8 mouse cellular contexts compared by ENCODE assay signal in the genomic region with DNA sequence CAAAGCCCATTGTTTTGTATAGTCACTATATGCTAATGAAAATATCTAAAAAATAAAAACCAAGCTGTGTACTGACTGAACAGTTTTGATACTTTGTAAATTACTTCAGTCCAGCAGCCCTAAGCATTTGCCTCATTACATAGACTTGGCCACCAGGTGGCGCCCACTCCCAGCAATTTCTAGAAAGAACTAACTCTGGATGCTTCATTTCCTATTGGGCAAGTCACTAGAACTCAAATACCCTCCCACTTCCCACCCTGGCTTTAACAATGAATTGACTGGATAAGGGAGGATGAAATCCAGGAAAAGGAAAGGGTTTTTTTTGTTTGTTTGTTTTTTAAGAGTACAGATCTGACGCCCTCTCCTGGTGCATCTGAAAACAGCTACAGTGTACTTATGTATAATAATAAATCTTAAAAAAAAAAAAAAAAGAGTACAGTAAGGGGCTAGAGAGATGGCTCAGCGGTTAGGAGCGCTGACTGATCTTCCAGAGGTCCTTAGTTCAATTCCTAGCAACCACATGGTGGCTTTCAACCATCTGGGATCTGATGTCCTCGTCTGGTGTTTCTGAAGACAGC. TPM values are rescaled to one million over a fixed set of nuclear protein-coding genes. Genes with fewer than 3 reads are reported as not detected.
DNase-seq lines count a peak whose midpoint lies in the region; ATAC-seq and TF ChIP-seq lines count a peak whose summit lies in the region.

No protein-coding gene starts in this region.

- no peak overlapping the region for H3K4me3 ChIP-seq in kidney, embryonic 14.5 days (ENCODE audit: low read length)
- no peak overlapping the region for H3K4me3 ChIP-seq in limb, embryonic 14.5 days (replicated peaks; ENCODE audit: low read length)

- H3K36me3 ChIP-seq in kidney, embryonic 14.5 days (ENCODE audit: control insufficient read depth, insufficient read depth, low read length) = no peaks in the 10 kb centered on the region
- H3K36me3 ChIP-seq in limb, embryonic 14.5 days (ENCODE audit: control insufficient read depth, insufficient read depth, low read length) = no peaks in the 10 kb centered on the region
- H3K36me3 ChIP-seq in splenic B cell, adult 2 months (ENCODE audit: control insufficient read depth, insufficient read depth, low read length, poor library complexity, severe bottlenecking) = no peaks in the 10 kb centered on the region

- no peaks in the 10 kb centered on the region for H3K9me3 ChIP-seq in kidney, embryonic 14.5 days (ENCODE audit: control insufficient read depth, low read length)
- no peaks in the 10 kb centered on the region for H3K9me3 ChIP-seq in limb, embryonic 14.5 days (ENCODE audit: control insufficient read depth, low read length)

- H3K9ac ChIP-seq in kidney, embryonic 14.5 days (ENCODE audit: low read depth, low read length) = no peak overlapping the region
- no peak overlapping the region for H3K9ac ChIP-seq in limb, embryonic 14.5 days (ENCODE audit: low read depth, low read length, severe bottlenecking)

- no peaks in the 10 kb centered on the region for H3K4me1 ChIP-seq in kidney, embryonic 14.5 days (ENCODE audit: control insufficient read depth, insufficient read depth, low read length)
- H3K4me1 ChIP-seq in limb, embryonic 14.5 days (ENCODE audit: control insufficient read depth, insufficient read depth, low read length) = no peaks in the 10 kb centered on the region

- H3K27me3 ChIP-seq in kidney, embryonic 14.5 days (ENCODE audit: control insufficient read depth, insufficient read depth, low read length) = no peaks in the 10 kb centered on the region
- no peaks in the 10 kb centered on the region for H3K27me3 ChIP-seq in limb, embryonic 14.5 days (ENCODE audit: control insufficient read depth, insufficient read depth, low read length)
- no peaks in the 10 kb centered on the region for H3K27me3 ChIP-seq in splenic B cell, adult 2 months (ENCODE audit: control insufficient read depth, insufficient read depth, low read length, poor library complexity, severe bottlenecking)

- 40% methylated on average over 5 of the region's 5 CpGs for WGBS in kidney, embryonic 14.5 days
- 48% methylated on average over 5 of the region's 5 CpGs for WGBS in limb, embryonic 14.5 days

- TF ChIP-seq POLR2A in limb, embryonic 14.5 days (IDR thresholded peaks at IDR 0.05; ENCODE audit: borderline replicate concordance, extremely low read depth, insufficient read depth, insufficient read length) = no peak

- ATAC-seq in granulocyte monocyte progenitor cell, adult 5-6 weeks (replicated peaks; ENCODE audit: poor library complexity, severe bottlenecking) = peak; percentile 95
- peak; percentile 82 for ATAC-seq in kidney, embryonic 14.5 days (ENCODE audit: low FRiP score, low TSS enrichment)
- peak; percentile 65; the same call in 1 of the 2 replicates for ATAC-seq in limb, embryonic 14.5 days (ENCODE audit: low FRiP score, low read depth)

- DNase-seq in A20 (ENCODE audit: low read depth, low spot score) = peak; percentile 84
- DNase-seq in adrenal gland, postnatal 14 days = peak; percentile 87
- DNase-seq in embryo, embryonic 9.5 days (ENCODE audit: extremely low spot score) = peak; percentile 80
- DNase-seq in limb, embryonic 14.5 days (ENCODE audit: low spot score) = peak; percentile 90
- peak; percentile 76 to 84 for DNase-seq in natural killer cell, adult 2 months (ENCODE audit: low spot score in 2 of 2)
- peak; percentile 87 for DNase-seq in splenic B cell, adult 2 months (ENCODE audit: low read depth, low spot score)

- H3K27ac ChIP-seq in kidney, embryonic 14.5 days (ENCODE audit: low read depth, low read length) = no peak overlapping the region
- no peak overlapping the region for H3K27ac ChIP-seq in limb, embryonic 14.5 days (replicated peaks; ENCODE audit: low read depth, low read length)

- no peak overlapping the region for H3K4me2 ChIP-seq in kidney, embryonic 14.5 days (replicated peaks; ENCODE audit: low read depth, low read length)
- H3K4me2 ChIP-seq in limb, embryonic 14.5 days (replicated peaks; ENCODE audit: low read depth, low read length, severe bottlenecking) = no peak overlapping the region

RNA-seq across cellular contexts. Expression of gene Xpo4, which starts 14.8 kb away (rescaled TPM):
- 28.2 and 30.0 TPM in 2 replicates for total RNA-seq in adrenal gland, postnatal 14 days (2021)
- 23.6 and 30.4 TPM in 2 replicates for total RNA-seq in granulocyte monocyte progenitor cell, adult 5-6 weeks (2014; fragmentation: Nextera tagmentation)
- 39.3 and 41.7 TPM in 2 replicates for total RNA-seq in granulocyte monocyte progenitor cell, adult 5-6 weeks (2017)
- polyA plus RNA-seq in kidney, embryonic 14.5 days (2014; fragmentation: Nextera tagmentation; extraction: Ambion mirVana) = 25.4 and 36.7 TPM in 2 replicates
- 15.5 and 16.2 TPM in 2 replicates for polyA plus RNA-seq in limb, embryonic 14.5 days (2012; rRNA removed)
- polyA plus RNA-seq in limb, embryonic 14.5 days (2014; fragmentation: Nextera tagmentation; extraction: Ambion mirVana) = 27.4 and 30.9 TPM in 2 replicates
